Mouse (Mus musculus) spleen, adult 2 months (tissue): ENCODE data around the gene Homer2.

Experiments
- CTCF ChIP-seq: fragments of 200-500 bp; IDR thresholded peaks from 2 replicates; pipeline ENCODE4 v1.5.1; 2011; ENCODE audit warnings: mild to moderate bottlenecking, inconsistent platforms; ENCODE audit not compliant: insufficient read depth, insufficient read length, insufficient replicate concordance; ENCODE audit errors: extremely low read depth
- POLR2A ChIP-seq: fragments of 200-500 bp; IDR thresholded peaks from 2 replicates; pipeline ENCODE4 v1.6.1; 2011; ENCODE audit warnings: low read depth, low read length, inconsistent platforms

- TF ChIP-seq CTCF (no peak), POLR2A (no peak)
Measured at GRCm38 (mm10) chr7:81657631-81658347, 49.5 kb downstream of the Homer2 start.
